Mouse (Mus musculus): ENCODE measurements around the gene Pglyrp2. TPM values are rescaled to one million over a fixed set of nuclear protein-coding genes. Genes with fewer than 3 reads are reported as not detected.

Gene Pglyrp2
- 0.26 and 0.45 TPM in 2 replicates for polyA plus RNA-seq (2015; fragmentation: Nextera tagmentation; extraction: Ambion mirVana)

DNA sequence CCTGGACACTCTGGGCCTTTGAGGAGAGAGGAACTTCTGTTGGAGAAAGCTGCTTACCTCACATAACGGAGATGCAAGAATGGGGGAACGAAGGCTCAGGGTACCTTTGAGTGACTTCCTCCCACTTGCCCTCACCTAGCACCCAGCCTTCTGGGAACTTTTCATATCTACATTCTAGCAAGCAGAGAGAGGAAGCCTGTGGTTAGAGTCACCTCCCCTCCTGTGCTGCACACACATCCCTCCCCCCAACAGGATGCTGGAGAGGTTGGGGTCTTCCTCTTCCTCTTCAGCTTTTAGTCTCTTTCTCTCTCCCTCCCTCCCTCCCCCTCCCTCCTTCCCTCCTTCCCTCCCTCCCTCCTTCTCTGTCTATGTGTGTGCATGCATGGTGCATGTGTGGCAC, at the start of gene Pglyrp2:
Gene Pglyrp2, minus strand, starts transcription at position 134 of the 400 bp plus-strand sequence.
- no peaks in the 10 kb centered on the region for H3K9me3 ChIP-seq
- H3K27ac ChIP-seq = no peak within 1 kb of the TSS
- no peak within 1 kb of the TSS for H3K4me3 ChIP-seq (replicated peaks)
- no peaks in the 10 kb centered on the region for H3K27me3 ChIP-seq (replicated peaks)
- 88% methylated on average over 2 of the region's 2 CpGs for WGBS
- no peak for ATAC-seq (ENCODE audit: insufficient read depth, low FRiP score, low read depth)
- no peak within 1 kb of the TSS for H3K4me2 ChIP-seq
- H3K4me1 ChIP-seq = no peaks in the 10 kb centered on the region
- no peak within 1 kb of the TSS for H3K9ac ChIP-seq
- no peaks in the 10 kb centered on the region for H3K36me3 ChIP-seq

DNA sequence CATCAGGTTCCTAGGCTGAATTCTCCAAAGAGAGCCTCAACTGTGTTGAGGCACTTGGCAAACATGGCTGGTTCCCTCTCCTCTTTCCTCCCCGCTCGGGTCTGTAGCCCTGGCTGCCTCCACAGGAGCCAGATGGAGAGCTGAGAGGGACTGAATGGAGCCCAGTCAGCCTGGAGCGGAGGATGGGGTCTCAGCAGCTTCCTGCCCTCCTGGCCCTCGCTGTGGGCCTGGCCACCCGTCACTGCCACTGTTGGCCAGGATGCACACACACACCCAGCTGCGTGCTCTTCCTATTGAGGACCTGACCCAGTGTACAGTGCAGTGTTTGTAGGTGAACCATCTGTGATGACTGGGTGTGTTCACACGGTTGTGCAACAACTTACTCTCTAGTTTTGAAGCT, 48.2 kb upstream of the Pglyrp2 start:
- no peak overlapping the region for H3K9ac ChIP-seq
- ATAC-seq (ENCODE audit: insufficient read depth, low FRiP score, low read depth) = no peak
- WGBS = 52% methylated on average over 7 of the region's 7 CpGs
- H3K27me3 ChIP-seq (replicated peaks) = no peaks in the 10 kb centered on the region
- H3K36me3 ChIP-seq = no peaks in the 10 kb centered on the region
- H3K27ac ChIP-seq = no peak overlapping the region
- no peak overlapping the region for H3K4me3 ChIP-seq (replicated peaks)
- no peaks in the 10 kb centered on the region for H3K4me1 ChIP-seq
- H3K9me3 ChIP-seq = no peaks in the 10 kb centered on the region
- H3K4me2 ChIP-seq = no peak overlapping the region

DNA sequence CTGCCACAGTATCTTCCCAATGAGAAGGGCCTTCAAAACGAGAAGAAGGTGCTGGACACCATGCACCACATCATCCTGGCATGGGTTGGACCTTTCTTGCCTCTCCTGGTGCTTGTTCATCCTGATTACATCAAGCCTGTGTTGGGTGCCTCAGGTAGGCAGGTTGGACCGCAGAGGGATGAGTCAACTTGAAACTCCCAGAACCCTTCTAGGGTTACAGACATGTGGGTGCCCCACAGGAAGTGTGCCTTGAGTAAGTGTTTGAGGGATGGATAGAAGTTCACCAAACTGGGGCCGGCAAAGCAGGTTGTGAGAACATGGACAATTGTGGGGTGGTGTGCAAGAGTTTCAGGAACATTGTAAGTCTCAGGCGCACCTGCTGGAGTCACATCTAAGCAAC, 46.8 kb upstream of the Pglyrp2 start:
- Histone ChIP-seq H3K9ac (no peak overlapping the region), H3K27me3 (replicated peaks) (no peaks in the 10 kb centered on the region), H3K4me2 (no peak overlapping the region), H3K4me3 (replicated peaks) (no peak overlapping the region), H3K9me3 (no peaks in the 10 kb centered on the region), H3K36me3 (no peaks in the 10 kb centered on the region), H3K27ac (no peak overlapping the region), H3K4me1 (no peaks in the 10 kb centered on the region)
- ATAC-seq (ENCODE audit: insufficient read depth, low FRiP score, low read depth) = no peak
- 73% methylated on average over 4 of the region's 4 CpGs for whole genome bisulfite sequencing

DNA sequence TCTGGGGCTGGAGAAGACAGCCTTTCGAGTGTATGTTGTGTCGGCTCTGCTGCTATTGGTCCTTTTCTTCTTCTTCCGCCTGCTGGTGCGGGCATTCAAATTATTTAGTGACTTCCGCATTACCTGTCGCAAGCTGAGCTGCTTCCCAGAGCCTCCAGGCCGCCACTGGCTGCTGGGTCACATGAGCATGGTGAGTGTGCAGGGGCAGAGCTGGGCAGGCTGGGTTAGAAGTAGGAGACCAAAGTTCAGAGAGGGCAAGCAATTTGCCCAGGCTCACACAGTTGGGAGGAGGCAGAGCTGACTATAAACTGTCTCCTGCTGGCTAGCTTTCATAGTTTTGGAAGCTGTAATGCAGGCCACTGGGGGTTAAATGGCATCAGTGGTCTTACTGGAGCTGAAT, 44.5 kb upstream of the Pglyrp2 start:
- Histone ChIP-seq H3K9me3 (no peaks in the 10 kb centered on the region), H3K4me2 (no peak overlapping the region), H3K4me1 (no peaks in the 10 kb centered on the region), H3K4me3 (replicated peaks) (no peak overlapping the region), H3K27me3 (replicated peaks) (no peaks in the 10 kb centered on the region), H3K36me3 (no peaks in the 10 kb centered on the region), H3K9ac (no peak overlapping the region), H3K27ac (no peak overlapping the region)
- WGBS = 52% methylated on average over 7 of the region's 7 CpGs
- ATAC-seq (ENCODE audit: insufficient read depth, low FRiP score, low read depth) = no peak

DNA sequence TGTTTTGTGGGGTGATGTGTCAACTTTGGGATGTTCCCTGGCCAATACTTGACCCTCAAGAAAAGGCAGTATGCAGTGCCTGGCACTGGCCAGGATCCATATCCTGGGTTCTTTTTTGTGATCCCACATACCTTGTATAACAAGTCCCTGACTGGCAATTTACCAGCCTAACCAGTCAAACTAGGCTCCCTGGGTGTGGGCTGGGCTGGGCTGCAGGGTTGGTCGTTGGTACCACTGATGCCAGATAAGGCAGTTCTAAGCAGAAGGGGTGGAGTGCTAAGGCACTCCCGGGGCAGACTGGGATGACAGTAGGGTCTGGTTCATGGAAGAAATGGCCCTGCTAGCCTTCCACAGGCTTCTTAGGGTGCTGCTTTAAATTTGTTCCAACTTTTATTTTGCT, 31.0 kb upstream of the Pglyrp2 start:
- 29% methylated on average over 2 of the region's 2 CpGs for WGBS
- H3K9ac ChIP-seq = no peak overlapping the region
- 0 out of 2 replicates have a peak, but pooled peaks cover 6% of the 10 kb centered on the region for H3K4me1 ChIP-seq
- H3K4me3 ChIP-seq (replicated peaks) = no peak overlapping the region
- no peak overlapping the region for H3K27ac ChIP-seq
- H3K9me3 ChIP-seq = no peaks in the 10 kb centered on the region
- H3K27me3 ChIP-seq (replicated peaks) = no peaks in the 10 kb centered on the region; the same call in 1 of the 2 replicates
- peak; percentile 73; the same call in 1 of the 2 replicates for ATAC-seq (ENCODE audit: insufficient read depth, low FRiP score, low read depth)
- H3K36me3 ChIP-seq = no peaks in the 10 kb centered on the region
- no peak overlapping the region for H3K4me2 ChIP-seq

DNA sequence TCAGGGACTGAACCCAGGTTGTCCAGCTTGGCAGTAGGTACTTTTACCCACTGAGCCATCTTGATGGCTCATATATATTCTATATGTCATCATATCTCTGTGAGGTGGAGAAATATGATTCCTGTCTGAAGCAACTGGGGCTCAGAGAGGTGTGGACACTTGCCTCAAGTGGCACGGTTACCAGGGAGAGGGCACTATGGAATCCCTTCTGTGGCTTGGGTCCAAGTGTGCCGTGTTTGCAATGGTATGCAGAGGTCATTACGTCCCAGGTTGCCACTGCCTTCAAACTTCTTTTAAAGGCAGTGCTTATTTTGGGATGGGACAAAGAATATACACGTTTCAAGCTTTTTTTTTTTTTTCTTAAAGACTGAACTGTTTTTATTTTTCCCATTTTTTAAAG, 30.2 kb upstream of the Pglyrp2 start:
- Histone ChIP-seq H3K9ac (no peak overlapping the region), H3K36me3 (no peaks in the 10 kb centered on the region), H3K4me1 (0 out of 2 replicates have a peak, but pooled peaks cover 6% of the 10 kb centered on the region), H3K27me3 (replicated peaks) (no peaks in the 10 kb centered on the region; the same call in 1 of the 2 replicates), H3K4me3 (replicated peaks) (no peak overlapping the region), H3K4me2 (no peak overlapping the region), H3K9me3 (no peaks in the 10 kb centered on the region), H3K27ac (no peak overlapping the region)
- WGBS = 74% methylated on average over 4 of the region's 4 CpGs
- no peak for ATAC-seq (ENCODE audit: insufficient read depth, low FRiP score, low read depth)

DNA sequence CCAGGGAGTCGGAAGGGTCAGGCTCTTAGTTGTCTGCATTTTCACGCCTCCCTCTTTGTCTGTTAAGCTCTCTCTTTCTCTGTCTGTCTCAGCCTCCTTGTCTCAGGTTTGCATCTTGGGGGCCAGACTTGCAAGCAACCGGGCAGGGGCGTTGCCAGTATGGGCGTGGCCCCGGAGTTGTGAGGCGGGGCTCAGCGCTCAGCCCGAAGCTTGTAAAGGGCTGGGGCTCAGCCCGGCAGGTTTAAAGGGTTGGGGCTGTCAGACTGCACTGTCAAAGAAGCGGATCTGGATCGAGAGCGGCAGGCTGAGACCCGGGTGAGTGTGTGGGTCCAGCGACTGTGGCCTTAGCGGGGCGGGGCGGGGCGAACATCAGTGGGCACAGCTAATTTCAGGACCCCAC, 28.5 kb upstream of the Pglyrp2 start, which contains the start of gene Cyp4f39:
Gene Cyp4f39, plus strand, starts transcription at position 242 of the 400 bp plus-strand sequence.
- Histone ChIP-seq H3K9me3 (no peaks in the 10 kb centered on the region), H3K4me3 (replicated peaks) (peak within 1 kb of the TSS; percentile 29), H3K9ac (no peak within 1 kb of the TSS), H3K27ac (no peak within 1 kb of the TSS), H3K27me3 (replicated peaks) (no peaks in the 10 kb centered on the region; the same call in 1 of the 2 replicates), H3K36me3 (no peaks in the 10 kb centered on the region), H3K4me2 (peak within 1 kb of the TSS; percentile 57), H3K4me1 (0 out of 2 replicates have a peak, but pooled peaks cover 6% of the 10 kb centered on the region)
- WGBS = 1% methylated on average over 19 of the region's 19 CpGs
- peak; percentile 71 for ATAC-seq (ENCODE audit: insufficient read depth, low FRiP score, low read depth)

DNA sequence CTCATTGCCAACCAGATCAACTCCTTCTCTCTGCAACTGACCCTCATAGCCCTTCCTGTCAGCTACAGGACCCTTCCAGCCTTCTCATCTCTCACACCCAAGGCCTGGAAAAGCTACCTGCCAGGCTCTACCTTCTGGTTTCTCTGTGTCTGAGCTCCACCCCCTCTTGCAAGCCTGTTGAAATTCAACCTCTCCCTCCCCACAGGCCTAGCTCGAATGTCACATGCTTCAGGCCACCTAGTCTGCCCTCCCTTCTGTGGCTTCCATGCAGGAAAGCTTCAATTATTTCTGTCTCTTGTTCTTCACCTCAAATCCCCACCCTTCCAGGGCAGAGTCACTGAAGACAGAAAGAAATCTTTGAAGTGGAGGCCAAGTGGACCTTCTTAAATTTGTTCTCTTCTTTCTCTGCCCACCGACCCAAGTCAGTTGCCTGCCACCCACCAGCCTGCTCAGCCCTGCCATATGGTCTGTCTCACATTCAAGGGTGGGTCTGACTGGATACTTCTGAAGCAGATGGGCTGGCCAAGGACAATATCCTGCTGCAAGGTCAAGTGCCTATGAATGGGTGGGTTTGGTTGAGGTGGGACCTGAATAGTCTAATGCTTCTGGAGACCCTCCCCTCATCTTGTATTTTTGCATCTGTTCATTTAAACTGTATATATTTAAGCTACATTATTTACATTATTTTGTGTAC, 27.0 kb upstream of the Pglyrp2 start:
- Histone ChIP-seq H3K4me1 (0 out of 2 replicates have a peak, but pooled peaks cover 6% of the 10 kb centered on the region), H3K27ac (no peak overlapping the region), H3K4me3 (replicated peaks) (no peak overlapping the region), H3K9ac (no peak overlapping the region), H3K9me3 (no peaks in the 10 kb centered on the region), H3K27me3 (replicated peaks) (no peaks in the 10 kb centered on the region; the same call in 1 of the 2 replicates), H3K4me2 (no peak overlapping the region), H3K36me3 (no peaks in the 10 kb centered on the region)
- 35% methylated on average over 2 of the region's 2 CpGs for WGBS
- ATAC-seq (ENCODE audit: insufficient read depth, low FRiP score, low read depth) = no peak

DNA sequence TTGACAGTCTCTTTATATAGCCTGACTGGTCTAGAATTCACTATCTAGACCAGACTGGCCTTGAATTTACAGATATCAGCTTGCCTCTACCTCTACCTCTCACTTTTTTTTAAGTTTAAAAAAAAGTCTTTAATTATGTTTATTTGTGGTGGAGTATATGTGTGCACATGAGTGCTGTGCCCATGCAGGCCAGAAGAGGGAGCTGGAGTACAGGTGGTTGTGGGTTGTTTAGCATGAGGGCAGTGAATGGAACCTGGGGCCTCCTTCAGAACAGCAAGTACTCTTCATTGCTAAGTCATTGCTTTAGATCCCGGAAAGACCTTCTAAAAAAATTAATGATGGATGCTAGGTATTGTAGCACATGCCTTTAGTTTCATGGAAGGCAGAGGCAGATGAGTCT, 25.1 kb upstream of the Pglyrp2 start:
- no peak for ATAC-seq (ENCODE audit: insufficient read depth, low FRiP score, low read depth)
- Histone ChIP-seq H3K9ac (no peak overlapping the region), H3K4me3 (replicated peaks) (no peak overlapping the region), H3K27ac (no peak overlapping the region), H3K27me3 (replicated peaks) (no peaks in the 10 kb centered on the region; the same call in 1 of the 2 replicates), H3K4me1 (0 out of 2 replicates have a peak, but pooled peaks cover 6% of the 10 kb centered on the region), H3K9me3 (no peaks in the 10 kb centered on the region), H3K4me2 (no peak overlapping the region), H3K36me3 (no peaks in the 10 kb centered on the region)
- WGBS = 89% methylated on average over 1 of the region's 1 CpGs

DNA sequence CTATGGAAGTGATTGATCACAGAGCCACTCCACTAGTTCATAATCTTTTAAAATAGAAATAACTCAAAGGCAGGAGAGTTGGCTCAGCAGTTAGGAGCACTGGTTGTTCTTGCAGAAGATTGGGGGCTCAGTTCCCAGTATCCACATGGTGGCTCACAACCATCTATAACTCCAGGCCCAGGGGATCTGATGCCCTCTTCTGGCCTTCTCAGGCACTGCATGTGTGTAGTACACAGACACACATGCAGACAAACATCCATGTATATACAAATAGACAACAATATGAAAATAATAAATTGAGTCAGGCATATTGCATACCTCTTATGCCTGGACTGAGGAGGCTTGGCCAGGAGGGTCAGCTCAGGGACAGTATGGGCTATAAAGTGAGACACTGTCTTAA, 23.2 kb upstream of the Pglyrp2 start:
- no peak overlapping the region for H3K27ac ChIP-seq
- H3K9ac ChIP-seq = no peak overlapping the region
- no peaks in the 10 kb centered on the region for H3K27me3 ChIP-seq (replicated peaks)
- no peak overlapping the region for H3K4me3 ChIP-seq (replicated peaks)
- H3K36me3 ChIP-seq = no peaks in the 10 kb centered on the region
- no peak overlapping the region for H3K4me2 ChIP-seq
- no peak for ATAC-seq (ENCODE audit: insufficient read depth, low FRiP score, low read depth)
- H3K9me3 ChIP-seq = no peaks in the 10 kb centered on the region
- H3K4me1 ChIP-seq = 0 out of 2 replicates have a peak, but pooled peaks cover under 1% of the 10 kb centered on the region

DNA sequence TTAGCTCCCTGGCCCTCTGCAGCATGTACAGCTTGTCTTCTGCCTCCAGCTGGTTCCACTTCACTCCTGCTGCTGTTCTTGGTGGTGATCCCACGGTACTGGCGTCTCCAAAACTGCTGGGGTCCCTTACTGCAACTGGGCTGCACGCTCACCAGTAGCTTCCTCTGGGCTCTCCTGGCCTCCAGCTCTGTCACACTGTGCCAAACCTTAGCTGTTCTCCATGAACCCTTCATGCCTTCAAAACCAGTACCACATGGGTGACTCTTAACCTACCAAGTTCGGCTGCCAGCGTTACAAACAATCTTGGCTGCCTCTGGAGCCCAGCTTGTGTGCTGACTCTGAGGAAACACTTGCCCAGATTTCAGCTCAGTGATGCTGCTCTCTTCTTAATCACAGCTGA, 21.0 kb upstream of the Pglyrp2 start:
- H3K27ac ChIP-seq = no peak overlapping the region
- no peaks in the 10 kb centered on the region for H3K36me3 ChIP-seq
- no peaks in the 10 kb centered on the region for H3K4me1 ChIP-seq
- H3K9me3 ChIP-seq = no peaks in the 10 kb centered on the region
- H3K27me3 ChIP-seq (replicated peaks) = no peaks in the 10 kb centered on the region
- no peak overlapping the region for H3K4me2 ChIP-seq
- no peak for ATAC-seq (ENCODE audit: insufficient read depth, low FRiP score, low read depth)
- no peak overlapping the region for H3K4me3 ChIP-seq (replicated peaks)
- H3K9ac ChIP-seq = no peak overlapping the region
- WGBS = 76% methylated on average over 5 of the region's 5 CpGs

DNA sequence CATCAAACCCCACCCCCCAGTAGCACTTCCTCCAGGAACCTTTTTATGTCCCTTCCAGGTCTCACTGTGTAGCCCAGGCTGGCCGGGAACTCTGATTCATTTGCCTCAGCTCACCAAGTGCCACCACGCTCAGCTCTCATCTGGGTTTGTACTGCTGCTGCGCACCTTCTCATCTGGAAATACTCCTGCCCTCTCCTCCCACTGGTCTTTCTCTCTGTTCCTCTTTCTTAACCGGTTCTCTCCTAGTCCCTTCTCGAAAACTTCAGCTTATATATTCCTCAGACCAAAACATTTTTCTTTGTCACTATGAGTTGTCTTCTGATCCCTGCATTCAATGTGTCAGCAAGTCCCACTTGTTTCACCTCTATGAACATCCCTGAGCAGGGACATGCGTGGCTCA, 19.3 kb upstream of the Pglyrp2 start:
- H3K4me1 ChIP-seq = no peaks in the 10 kb centered on the region
- H3K9me3 ChIP-seq = no peaks in the 10 kb centered on the region
- H3K4me3 ChIP-seq (replicated peaks) = no peak overlapping the region
- no peaks in the 10 kb centered on the region for H3K27me3 ChIP-seq (replicated peaks)
- no peaks in the 10 kb centered on the region for H3K36me3 ChIP-seq
- no peak overlapping the region for H3K9ac ChIP-seq
- no peak overlapping the region for H3K27ac ChIP-seq
- no peak overlapping the region for H3K4me2 ChIP-seq
- 69% methylated on average over 6 of the region's 6 CpGs for WGBS
- ATAC-seq (ENCODE audit: insufficient read depth, low FRiP score, low read depth) = no peak
